Mouse (Mus musculus): ENCODE measurements around the gene Pigh.

Gene Pigh

GRCm38 (mm10) chr12:79089182-79089812, at the start of gene Pigh:
Gene Pigh, minus strand, starts transcription at chr12:79089651.
- DNase-seq (ENCODE audit: low spot score), result peak; percentile 77

- no peak for DNase-seq (ENCODE audit: low spot score)
Observed at GRCm38 (mm10) chr12:79138999-79139398, 49.5 kb upstream of the Pigh start.

GRCm38 (mm10) chr12:79136949-79137348, 47.5 kb upstream of the Pigh start:
- DNase-seq (ENCODE audit: low spot score), result no peak

- no peak for DNase-seq (ENCODE audit: low spot score)
Observed at GRCm38 (mm10) chr12:79135105-79135504, 45.7 kb upstream of the Pigh start.

DNA sequence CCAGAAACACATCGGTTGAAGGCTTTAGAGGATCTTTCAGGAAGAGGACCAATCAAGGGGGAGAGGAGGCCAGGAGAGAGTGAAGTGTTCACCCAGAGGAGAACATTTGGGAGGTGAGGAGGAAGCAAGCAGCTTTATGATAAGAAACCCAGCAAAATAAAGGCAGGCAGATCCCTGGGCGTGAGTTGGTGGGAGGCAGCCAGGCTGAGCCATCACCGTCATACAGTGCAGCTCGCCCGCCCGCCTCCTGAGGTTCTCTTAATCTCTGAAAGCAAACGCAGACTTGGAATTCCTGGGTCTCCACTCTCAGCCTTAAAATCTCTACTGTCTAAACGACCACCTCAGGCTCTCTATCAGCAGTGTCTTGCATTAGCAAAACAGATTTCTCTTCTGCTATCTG, 45.2 kb upstream of the Pigh start:
- DNase-seq (ENCODE audit: low spot score), result no peak

GRCm38 (mm10) chr12:79131706-79132460, 42.4 kb upstream of the Pigh start:
- peak; percentile 4 for DNase-seq (ENCODE audit: low spot score)

GRCm38 (mm10) chr12:79131178-79131675, 41.8 kb upstream of the Pigh start:
- no peak for DNase-seq (ENCODE audit: low spot score)

- DNase-seq (ENCODE audit: low spot score), result no peak
Observed at GRCm38 (mm10) chr12:79130299-79131177, 41.1 kb upstream of the Pigh start, which contains the start of gene Arg2. Gene Arg2, plus strand, starts transcription at chr12:79130777.

DNA sequence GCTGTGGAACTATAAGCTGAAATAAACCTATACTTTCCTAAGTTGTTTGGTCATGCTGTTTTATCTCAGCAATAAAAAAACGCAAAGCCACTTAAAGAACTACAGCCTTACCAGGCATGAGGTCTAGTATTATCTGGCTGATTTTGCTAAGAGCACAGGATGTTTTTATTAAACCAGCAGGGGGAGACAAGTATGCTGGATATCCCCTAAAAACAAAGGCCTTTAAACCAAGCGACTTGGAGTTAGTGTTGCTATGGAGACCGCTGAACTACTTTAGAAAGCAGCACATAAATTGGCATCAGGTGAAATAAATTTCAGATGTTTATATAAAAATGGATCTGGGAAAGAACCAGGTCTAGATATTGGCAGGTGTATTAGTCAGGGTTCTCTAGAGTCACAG, 33.4 kb upstream of the Pigh start:
- DNase-seq (ENCODE audit: low spot score), result peak; percentile 26

- peak; percentile 18 for DNase-seq (ENCODE audit: low spot score)
Observed at GRCm38 (mm10) chr12:79118991-79119390, 29.5 kb upstream of the Pigh start.

DNA sequence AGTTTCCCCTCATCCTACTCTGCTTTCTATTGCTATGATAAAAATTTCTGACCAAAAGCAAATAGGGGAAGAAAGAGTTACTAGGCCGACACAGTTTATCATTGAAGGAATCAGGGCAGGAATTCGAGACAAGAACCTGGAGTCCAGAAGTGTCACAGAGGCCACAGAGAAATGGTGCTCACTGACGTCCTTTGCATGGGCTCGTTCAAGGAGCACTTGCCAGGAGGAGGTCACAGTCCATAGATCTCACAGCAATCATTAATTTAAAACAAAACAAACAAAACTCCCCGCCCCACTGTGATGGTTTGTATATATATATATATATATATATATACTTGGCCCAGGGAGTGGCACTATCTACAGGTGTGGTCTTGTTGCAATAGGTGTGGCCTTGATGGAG, 15.9 kb upstream of the Pigh start:
- DNase-seq (ENCODE audit: low spot score), result no peak

- DNase-seq (ENCODE audit: low spot score), result no peak
Observed at GRCm38 (mm10) chr12:79104544-79104943, 15.1 kb upstream of the Pigh start.

GRCm38 (mm10) chr12:79103773-79104172, 14.3 kb upstream of the Pigh start:
- DNase-seq (ENCODE audit: low spot score), result no peak

DNA sequence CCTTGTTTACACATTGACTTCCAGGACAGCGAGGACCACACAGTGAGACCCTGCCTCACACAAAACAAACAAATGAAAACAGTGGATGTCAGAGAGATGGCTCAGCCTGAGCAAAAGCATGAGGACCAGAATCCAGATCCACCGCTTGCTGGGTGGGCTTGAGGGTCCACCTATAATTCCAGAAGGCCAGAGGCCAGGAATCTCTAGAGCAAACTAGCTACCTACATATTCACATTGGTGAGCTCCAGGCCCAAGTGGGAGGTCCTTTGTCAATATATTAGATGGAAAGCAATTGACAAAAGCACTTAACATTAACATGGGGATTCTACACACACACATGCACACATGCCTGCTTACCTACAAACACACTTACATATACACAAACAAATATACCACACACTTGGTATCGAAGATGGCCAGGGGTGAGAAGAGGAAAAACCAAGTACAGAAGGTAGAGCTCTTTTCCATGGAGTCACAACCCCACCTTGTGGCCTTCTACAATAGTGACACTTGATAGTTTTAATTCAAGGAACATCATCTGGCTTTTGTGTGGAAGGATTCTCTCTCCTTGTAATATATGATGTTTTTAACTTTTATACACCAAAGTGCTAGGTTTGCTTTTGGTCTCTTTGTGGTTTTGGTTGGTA, 7.8 kb upstream of the Pigh start:
- peak; percentile 47 for DNase-seq (ENCODE audit: low spot score)

DNA sequence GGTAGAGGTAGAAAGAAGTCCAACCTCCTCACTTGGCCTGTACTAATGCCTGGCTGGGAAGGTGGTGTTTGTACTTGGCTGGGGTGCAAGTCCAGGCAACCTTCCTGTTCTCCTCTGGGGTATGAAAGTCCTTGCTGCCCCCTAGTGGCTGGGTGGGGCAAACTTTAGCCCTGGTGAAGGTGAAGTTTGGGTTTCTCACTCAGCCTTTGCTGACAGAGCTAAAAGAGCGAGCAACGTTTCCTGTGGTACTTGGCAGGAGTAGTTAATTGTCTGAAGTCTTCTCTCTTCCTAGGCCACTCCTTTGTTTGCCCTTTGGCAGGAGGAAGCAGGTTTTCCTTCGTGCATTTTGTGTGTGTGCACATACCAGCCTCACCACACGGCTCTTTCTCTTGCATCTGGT, 3.1 kb upstream of the Pigh start:
- DNase-seq (ENCODE audit: low spot score), result peak; percentile 72

GRCm38 (mm10) chr12:79073362-79073761, 16.1 kb downstream of the Pigh start:
- DNase-seq (ENCODE audit: low spot score), result no peak

DNA sequence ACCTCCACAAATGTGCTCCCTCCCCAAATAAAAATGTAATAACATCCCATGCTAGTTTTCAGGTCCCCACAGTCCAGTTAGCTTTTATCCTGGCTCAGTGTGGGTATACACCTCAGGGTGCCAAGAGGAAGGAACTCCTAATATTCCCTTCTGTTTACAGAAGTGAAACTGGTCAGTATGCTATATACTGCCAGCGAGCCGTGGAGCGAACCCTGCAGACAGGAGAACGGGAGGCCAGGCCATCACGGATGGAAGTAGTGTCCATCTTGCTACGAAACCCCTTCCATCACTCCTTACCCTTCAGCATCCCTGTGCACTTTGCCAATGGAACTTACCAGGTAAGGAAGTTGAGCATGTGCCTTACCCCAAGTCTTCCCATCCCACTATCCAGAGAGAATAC, 16.9 kb downstream of the Pigh start:
- DNase-seq (ENCODE audit: low spot score), result no peak

GRCm38 (mm10) chr12:79070736-79071333, 18.6 kb downstream of the Pigh start:
- no peak for DNase-seq (ENCODE audit: low spot score)

DNA sequence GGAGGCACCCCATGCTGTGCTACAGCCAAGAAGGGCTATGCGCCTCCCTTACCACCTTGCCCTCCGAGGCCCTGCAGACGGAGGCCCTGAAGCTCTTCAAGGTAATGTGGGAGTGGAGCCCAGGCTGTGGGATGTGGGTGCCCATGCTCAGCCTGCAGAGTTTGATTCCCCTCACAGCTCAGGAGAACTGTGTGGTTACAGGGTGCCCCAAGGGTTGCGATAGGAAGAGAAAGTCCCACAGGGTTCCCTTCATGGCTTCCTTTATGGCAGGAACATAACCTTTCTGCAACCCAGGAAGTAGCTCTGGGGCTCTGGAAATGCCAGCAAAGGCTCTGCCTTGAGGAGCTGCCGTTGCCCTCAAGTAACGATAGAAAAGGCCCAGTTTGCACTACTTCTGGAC, 19.5 kb downstream of the Pigh start:
- DNase-seq (ENCODE audit: low spot score), result no peak

DNA sequence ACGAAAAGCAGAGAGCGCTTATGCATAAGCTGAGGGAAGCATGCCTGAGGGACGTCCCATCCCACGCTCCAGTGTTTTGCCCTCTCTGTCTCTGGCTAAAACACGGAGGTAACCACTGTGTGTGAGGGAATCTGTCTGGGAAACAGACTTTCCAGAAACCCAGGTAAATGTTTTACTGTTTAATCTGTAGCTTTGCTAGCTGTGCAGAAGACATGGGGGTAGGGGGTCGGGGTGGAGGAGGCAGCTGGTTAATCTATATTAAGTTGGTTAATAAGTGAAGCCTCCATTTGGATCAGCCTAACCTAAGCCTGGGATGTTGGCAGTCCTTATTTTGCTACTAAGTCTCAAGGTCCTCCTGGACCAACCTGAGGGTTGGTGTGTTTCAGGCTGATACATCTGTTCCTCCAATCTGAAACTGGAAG, 20.3 kb downstream of the Pigh start:
- no peak for DNase-seq (ENCODE audit: low spot score)

- DNase-seq (ENCODE audit: low spot score), result no peak
Observed at GRCm38 (mm10) chr12:79068306-79068705, 21.1 kb downstream of the Pigh start.

GRCm38 (mm10) chr12:79067526-79067925, 21.9 kb downstream of the Pigh start:
- DNase-seq (ENCODE audit: low spot score), result no peak
